19 mouse cellular contexts compared by ENCODE assay signal in genomic region chr15:85359901-85360300, GRCm38 (mm10). TPM values are rescaled to one million over a fixed set of nuclear protein-coding genes. Genes with fewer than 3 reads are reported as not detected.
A peak's percentile ranks its signal among the peaks of the same experiment; 100 is the strongest.
DNase-seq lines count a peak whose midpoint lies in the region; ATAC-seq and TF ChIP-seq lines count a peak whose summit lies in the region.
"Had no signal": no experiment of that assay in that cellular context is flagged by ENCODE, and none has a peak within 500 bp of the region (broad histone marks: within the 10 kb centered on the region; RNA-seq: fewer than 3 reads in every experiment).

No protein-coding gene starts in this region.

- TF ChIP-seq CTCF in heart, adult 2 months (IDR thresholded peaks at IDR 0.05), result no peak
- no peak for TF ChIP-seq CTCF in lung, postnatal 0 days (IDR thresholded peaks at IDR 0.05)
- no peak for TF ChIP-seq CTCF in bone marrow, adult 2 months (IDR thresholded peaks at IDR 0.05; ENCODE audit: control insufficient read depth, insufficient read depth, low read length)
- TF ChIP-seq CTCF in embryonic fibroblast, embryonic 13.5 days (IDR thresholded peaks at IDR 0.05; ENCODE audit: borderline replicate concordance, insufficient read depth, low read length), result no peak

- DNase-seq in heart, adult 2 months, result no peak
- peak; percentile 76 for DNase-seq in lung, postnatal 0 days (ENCODE audit: low spot score)
- DNase-seq in lung, postnatal 10 days, result no peak
- DNase-seq in embryo, embryonic 9.5 days (ENCODE audit: extremely low spot score), result no peak
- DNase-seq: cerebellum, adult 11-12 months; cerebellum, adult 9-10 months; cerebellum, postnatal 25 days; gastrocnemius, adult 2 months; gastrocnemius, postnatal 25 days; heart, postnatal 4 days had no signal

- no peaks in the 10 kb centered on the region for H3K9me3 ChIP-seq in heart, embryonic 15.5 days (replicated peaks)
- no peaks in the 10 kb centered on the region for H3K9me3 ChIP-seq in lung, postnatal 0 days (ENCODE audit: low read length)
- H3K9me3 ChIP-seq: forebrain, embryonic 13.5 days; heart, embryonic 13.5 days; hindbrain, embryonic 12.5 days had no signal

- H3K79me2 ChIP-seq in heart, adult 2 months (replicated peaks; ENCODE audit: control insufficient read depth, insufficient read depth, low read length), result peaks cover 2% of the 10 kb centered on the region; the same call in 1 of the 2 replicates

- no peak for TF ChIP-seq POLR2A in heart, adult 2 months (IDR thresholded peaks at IDR 0.05; ENCODE audit: insufficient read depth, low read depth, low read length)
- TF ChIP-seq POLR2A in bone marrow, adult 2 months (IDR thresholded peaks at IDR 0.05; ENCODE audit: borderline replicate concordance, control insufficient read depth, low read depth, low read length), result no peak
- TF ChIP-seq POLR2A in embryonic fibroblast, embryonic 13.5 days (IDR thresholded peaks at IDR 0.05; ENCODE audit: low read depth, low read length), result no peak

- H3K27ac ChIP-seq in heart, embryonic 15.5 days, result 0 out of 2 replicates have a peak overlapping the region, but pooled peaks have one; percentile 4
- H3K27ac ChIP-seq in heart, adult 2 months, result no peak overlapping the region
- H3K27ac ChIP-seq in lung, postnatal 0 days (ENCODE audit: low read length), result peak overlapping the region; percentile 64
- peak overlapping the region; percentile 57 for H3K27ac ChIP-seq in bone marrow, adult 2 months (ENCODE audit: control insufficient read depth, insufficient read depth, low read depth, low read length, poor library complexity)
- peak overlapping the region; percentile 48; the same call in 1 of the 2 replicates for H3K27ac ChIP-seq in embryonic fibroblast, embryonic 13.5 days (ENCODE audit: insufficient read depth, low read length)
- H3K27ac ChIP-seq: forebrain, embryonic 13.5 days; gastrocnemius, adult 2 months; heart, embryonic 13.5 days; hindbrain, embryonic 12.5 days had no signal

- 82% methylated on average over 4 of the region's 4 CpGs for WGBS in heart, embryonic 15.5 days
- 91% methylated on average over 4 of the region's 4 CpGs for WGBS in heart, adult 2 months
- 45% methylated on average over 4 of the region's 4 CpGs for WGBS in lung, postnatal 0 days
- WGBS in bone marrow, adult 2 months, result 53% methylated on average over 4 of the region's 4 CpGs

- TF ChIP-seq EP300 in heart, adult 2 months (IDR thresholded peaks at IDR 0.05; ENCODE audit: insufficient read depth, low read depth, low read length), result no peak
- no peak; the same call in 1 of the 2 replicates for TF ChIP-seq EP300 in lung, postnatal 0 days (IDR thresholded peaks at IDR 0.05)

- peaks cover 34% of the 10 kb centered on the region for H3K36me3 ChIP-seq in heart, embryonic 15.5 days
- peaks cover 2% of the 10 kb centered on the region; the same call in 1 of the 2 replicates for H3K36me3 ChIP-seq in heart, adult 2 months (ENCODE audit: control insufficient read depth, insufficient read depth, low read length)
- 0 out of 2 replicates have a peak, but pooled peaks cover 6% of the 10 kb centered on the region for H3K36me3 ChIP-seq in lung, postnatal 0 days (ENCODE audit: insufficient read depth, low read length)

- no peak for ATAC-seq in heart, embryonic 15.5 days (replicated peaks; ENCODE audit: insufficient number of reproducible peaks, insufficient read depth, low FRiP score, low read depth)
- ATAC-seq in lung, postnatal 0 days, result peak; percentile 92
- ATAC-seq: forebrain, embryonic 13.5 days; hindbrain, embryonic 16.5 days; inflammation-experienced regulatory T-cells, adult 6 months had no signal

- intact Hi-C loops in heart, adult 2 months (cut with DNase I), result no loop called here

- H3K4me3 ChIP-seq in heart, embryonic 15.5 days, result no peak overlapping the region
- H3K4me3 ChIP-seq in heart, adult 2 months, result no peak overlapping the region
- H3K4me3 ChIP-seq in lung, postnatal 0 days (ENCODE audit: low read depth, low read length), result no peak overlapping the region
- H3K4me3 ChIP-seq in bone marrow, adult 2 months (replicated peaks; ENCODE audit: control insufficient read depth, low read depth, low read length), result no peak overlapping the region
- no peak overlapping the region for H3K4me3 ChIP-seq in embryonic fibroblast, embryonic 13.5 days (ENCODE audit: insufficient read depth, low read length)
- H3K4me3 ChIP-seq: embryonic facial prominence, embryonic 13.5 days; forebrain, embryonic 13.5 days; gastrocnemius, adult 2 months; heart, embryonic 13.5 days; hindbrain, embryonic 12.5 days had no signal

- H3K9ac ChIP-seq in heart, embryonic 15.5 days, result no peak overlapping the region
- H3K9ac ChIP-seq in heart, adult 2 months (ENCODE audit: low read depth, low read length), result no peak overlapping the region
- H3K9ac ChIP-seq in lung, postnatal 0 days (replicated peaks; ENCODE audit: low read depth), result no peak overlapping the region
- H3K9ac ChIP-seq: embryonic facial prominence, embryonic 13.5 days; forebrain, embryonic 13.5 days; heart, embryonic 13.5 days; hindbrain, embryonic 12.5 days had no signal

- no peaks in the 10 kb centered on the region for H3K27me3 ChIP-seq in heart, embryonic 15.5 days
- H3K27me3 ChIP-seq in heart, adult 2 months (ENCODE audit: control insufficient read depth, insufficient read depth, low read length), result no peaks in the 10 kb centered on the region
- H3K27me3 ChIP-seq in lung, postnatal 0 days (replicated peaks; ENCODE audit: insufficient read depth, low read length), result no peaks in the 10 kb centered on the region
- H3K27me3 ChIP-seq: embryonic facial prominence, embryonic 13.5 days; forebrain, embryonic 13.5 days; heart, embryonic 13.5 days; hindbrain, embryonic 12.5 days had no signal

- peaks cover 9% of the 10 kb centered on the region; the same call in 1 of the 2 replicates for H3K4me1 ChIP-seq in heart, embryonic 15.5 days (replicated peaks)
- H3K4me1 ChIP-seq in heart, adult 2 months (ENCODE audit: control insufficient read depth, insufficient read depth, low read length), result peaks cover 6% of the 10 kb centered on the region; the same call in 1 of the 2 replicates
- no peaks in the 10 kb centered on the region; the same call in 1 of the 2 replicates for H3K4me1 ChIP-seq in lung, postnatal 0 days (ENCODE audit: insufficient read depth, low read depth, low read length)
- peaks cover 4% of the 10 kb centered on the region for H3K4me1 ChIP-seq in bone marrow, adult 2 months (ENCODE audit: control insufficient read depth, insufficient read depth, low read length)
- peaks cover 7% of the 10 kb centered on the region; the same call in 1 of the 2 replicates for H3K4me1 ChIP-seq in embryonic fibroblast, embryonic 13.5 days (ENCODE audit: control insufficient read depth, insufficient read depth, low read length)
- H3K4me1 ChIP-seq: hindbrain, embryonic 12.5 days had no signal

- H3K4me2 ChIP-seq in heart, embryonic 15.5 days, result no peak overlapping the region
- H3K4me2 ChIP-seq in lung, postnatal 0 days (replicated peaks; ENCODE audit: low read depth, low read length), result no peak overlapping the region
- H3K4me2 ChIP-seq: embryonic facial prominence, embryonic 13.5 days; forebrain, embryonic 13.5 days; heart, embryonic 13.5 days; hindbrain, embryonic 12.5 days had no signal

RNA-seq across cellular contexts. Expression of gene Atxn10, which starts 23.9 kb away (rescaled TPM):
- 182 and 213 TPM in 2 replicates for polyA plus RNA-seq in heart, embryonic 15.5 days (2015; fragmentation: Nextera tagmentation; extraction: Ambion mirVana)
- total RNA-seq in heart, adult 2 months (2021), result 10 to 100 TPM; 71.7 to 82.6 TPM
- polyA plus RNA-seq in heart, adult 2 months (2012; rRNA removed), result 52.9 and 73.7 TPM in 2 replicates
- 190 and 211 TPM in 2 replicates for polyA plus RNA-seq in lung, postnatal 0 days (2015; fragmentation: Nextera tagmentation; extraction: Ambion mirVana)
- 24.4 and 66.8 TPM in 2 replicates for polyA plus RNA-seq in bone marrow, adult 2 months (2011; ENCODE audit: insufficient read depth, insufficient read length, low replicate concordance, missing spikeins)
- polyA plus RNA-seq in embryonic fibroblast, embryonic 13.5 days (2011; ENCODE audit: insufficient read length, low read depth, missing spikeins), result 205 and 229 TPM in 2 replicates
